Mouse (Mus musculus) inflammation-experienced regulatory T-cells, adult 6 months (primary cell): ENCODE data around the gene Cyp2c23. TPM values are rescaled to one million over a fixed set of nuclear protein-coding genes. Genes with fewer than 3 reads are reported as not detected.

Experiments
- ATAC-seq: one replicate; pipeline ENCODE4 v1.8.0; 2017
- polyA plus RNA-seq, 3 experiments: library from polyadenylated mRNA; unstranded; fragments of 100-300 nt; shearing (Covaris generic); gene quantifications; one replicate each; pipeline ENCODE4 v1.2.1; 2017

Gene Cyp2c23
- polyA plus RNA-seq, 3 experiments from 2014 or later, result not detected

DNA sequence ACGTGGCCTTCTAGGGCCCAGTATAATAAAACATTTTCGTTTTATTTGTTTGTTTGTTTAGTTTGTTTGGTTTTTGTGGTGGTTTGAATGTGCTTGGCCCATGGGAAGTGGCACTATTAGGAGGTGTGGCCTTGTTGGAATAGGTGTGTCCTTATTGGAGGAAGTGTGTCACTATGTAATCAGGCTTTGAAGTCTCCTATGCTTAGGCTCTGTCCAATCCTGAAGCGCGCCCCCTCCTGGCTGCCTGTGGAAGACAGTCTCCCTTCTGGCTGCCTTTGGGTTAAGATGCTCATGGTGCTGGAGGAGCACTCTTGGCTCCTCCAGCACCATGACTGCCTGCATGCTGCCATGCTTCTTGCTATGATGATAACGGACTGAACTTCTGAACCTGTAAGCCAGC is 5.9 kb downstream of the Cyp2c23 start:
- no peak for ATAC-seq

DNA sequence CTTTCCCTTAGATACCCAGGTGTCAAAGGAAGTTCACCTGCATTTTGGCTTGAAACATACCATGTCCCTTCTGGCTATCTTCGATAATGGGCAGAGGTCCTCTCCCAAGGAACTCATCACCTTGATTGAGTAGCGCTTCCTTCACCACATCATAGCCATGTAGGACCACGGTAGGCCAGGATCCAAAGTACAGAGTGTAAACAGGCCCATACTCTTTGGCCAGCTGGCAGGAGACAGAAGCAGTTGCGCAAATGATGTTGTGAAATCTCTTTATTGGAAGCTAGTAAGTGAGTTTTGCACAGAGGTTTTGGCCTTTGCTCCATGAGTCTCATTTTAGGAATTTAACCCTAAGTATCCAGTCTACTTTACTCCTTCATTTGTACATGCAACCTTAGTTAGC is 7.5 kb downstream of the Cyp2c23 start:
- ATAC-seq, result no peak

DNA sequence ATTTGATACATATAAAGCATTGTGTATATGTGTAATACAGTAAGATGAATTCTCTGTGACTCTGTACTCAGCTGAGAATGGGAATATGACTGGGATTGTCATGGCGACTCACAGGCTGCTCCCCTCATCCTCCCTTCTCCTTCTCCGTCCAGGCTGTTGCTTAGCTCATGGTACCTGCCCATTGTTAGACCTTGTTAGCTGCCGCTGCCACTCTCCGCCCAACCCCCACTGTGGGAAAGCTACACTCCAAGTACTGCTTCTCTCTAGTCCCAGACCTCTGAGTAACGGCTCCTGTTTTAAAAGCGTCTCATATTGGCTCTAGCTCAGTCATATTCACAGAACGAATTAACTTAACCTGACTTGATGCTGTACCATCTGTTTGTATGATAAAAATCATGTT is 9.3 kb downstream of the Cyp2c23 start:
- ATAC-seq, result no peak

DNA sequence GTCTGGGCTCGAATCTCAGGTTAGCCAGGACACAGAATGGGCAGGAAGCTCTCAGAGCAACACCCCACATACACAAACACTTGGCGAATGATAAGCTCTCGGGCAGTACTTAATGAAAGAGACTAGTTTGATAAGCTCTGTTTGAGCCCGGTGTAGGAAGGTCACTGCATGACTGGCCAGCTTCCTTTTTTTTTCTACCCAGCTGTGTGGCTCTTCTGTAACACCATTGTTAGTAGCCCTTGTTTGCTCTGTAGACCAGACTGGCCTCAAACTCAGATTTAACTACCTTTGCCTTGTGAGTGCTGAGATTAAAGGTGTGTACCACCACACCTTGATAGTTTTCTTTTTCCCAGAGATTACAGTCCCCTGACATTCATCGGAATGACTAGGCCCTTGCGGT is 15.1 kb downstream of the Cyp2c23 start:
- ATAC-seq, result no peak

DNA sequence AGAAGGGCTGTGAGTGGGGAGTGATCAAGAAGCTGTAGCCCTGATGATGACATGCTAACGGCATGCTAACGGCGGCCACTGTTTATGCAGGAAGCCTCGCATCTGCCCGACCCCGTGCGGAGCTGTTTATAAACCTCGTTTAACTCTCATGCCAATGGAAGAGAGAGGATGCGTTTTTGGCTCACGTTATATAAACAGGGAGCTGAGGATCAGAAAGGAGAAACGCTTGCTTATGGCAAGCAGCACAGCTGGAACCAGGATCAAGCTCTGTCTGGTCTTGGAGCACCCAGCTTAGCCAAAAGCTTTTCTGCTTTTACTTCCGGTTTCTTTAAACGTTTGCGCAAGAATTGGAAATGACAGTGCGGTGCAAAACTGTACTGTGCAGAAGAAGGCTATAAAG is 20.2 kb downstream of the Cyp2c23 start:
- no peak for ATAC-seq

DNA sequence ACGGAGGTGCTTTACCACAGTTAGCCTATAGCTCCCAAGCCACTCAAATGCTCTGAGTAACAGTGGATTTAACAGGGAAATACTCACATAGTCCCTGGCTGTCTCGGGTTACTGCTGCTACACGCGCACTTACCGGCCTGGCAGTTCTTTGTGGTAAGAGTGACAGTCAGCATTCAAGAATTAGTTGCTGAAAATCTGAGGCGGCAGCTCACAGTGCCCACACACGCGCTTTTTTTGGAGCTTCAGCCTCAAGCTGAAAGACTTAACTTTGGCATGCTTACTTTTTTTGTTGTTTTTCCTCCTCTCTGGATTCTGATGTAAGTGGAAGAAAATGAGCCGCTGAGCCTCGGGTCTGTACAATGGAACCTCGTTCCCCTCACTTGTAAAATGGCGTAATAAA is 21.8 kb downstream of the Cyp2c23 start:
- no peak for ATAC-seq

DNA sequence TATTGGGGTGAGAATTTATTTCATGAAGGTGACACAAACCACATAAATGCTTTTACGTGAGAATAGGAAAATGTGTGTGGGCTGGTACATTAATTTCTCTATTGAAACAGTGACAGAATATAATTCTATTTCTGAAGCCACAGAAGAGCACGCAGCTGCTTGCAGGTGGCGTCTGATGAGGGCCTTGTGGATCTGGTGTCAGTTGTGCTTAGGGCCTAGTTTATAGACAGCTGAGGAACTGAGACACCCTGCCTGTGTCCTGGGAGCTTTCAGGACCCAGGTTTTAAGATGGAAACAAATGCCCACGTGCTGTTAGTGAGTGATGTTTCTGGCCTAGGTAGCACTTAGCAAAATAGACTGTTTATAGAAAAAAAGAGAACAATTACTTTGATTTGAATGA is 24.0 kb downstream of the Cyp2c23 start:
- no peak for ATAC-seq

DNA sequence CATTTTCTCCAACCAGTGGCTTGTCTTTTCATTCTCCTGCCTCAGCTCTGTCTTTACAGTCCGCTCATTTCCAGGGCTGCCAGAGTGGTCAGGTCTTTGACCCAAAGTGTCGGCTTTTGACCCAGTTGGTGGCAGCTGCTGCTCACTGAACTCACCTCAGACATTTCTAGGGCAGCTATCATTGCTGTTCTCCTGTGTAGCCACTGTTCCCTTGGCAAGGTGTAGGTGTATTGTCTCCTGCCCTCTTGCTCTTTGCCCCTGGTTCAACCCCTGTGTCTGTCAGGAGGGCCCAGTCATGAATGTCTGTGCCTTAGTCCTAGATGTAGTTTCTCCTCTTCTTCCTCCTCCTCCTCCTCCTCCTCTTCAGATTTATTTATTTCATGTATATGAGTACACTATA is 24.7 kb downstream of the Cyp2c23 start:
- ATAC-seq, result no peak

DNA sequence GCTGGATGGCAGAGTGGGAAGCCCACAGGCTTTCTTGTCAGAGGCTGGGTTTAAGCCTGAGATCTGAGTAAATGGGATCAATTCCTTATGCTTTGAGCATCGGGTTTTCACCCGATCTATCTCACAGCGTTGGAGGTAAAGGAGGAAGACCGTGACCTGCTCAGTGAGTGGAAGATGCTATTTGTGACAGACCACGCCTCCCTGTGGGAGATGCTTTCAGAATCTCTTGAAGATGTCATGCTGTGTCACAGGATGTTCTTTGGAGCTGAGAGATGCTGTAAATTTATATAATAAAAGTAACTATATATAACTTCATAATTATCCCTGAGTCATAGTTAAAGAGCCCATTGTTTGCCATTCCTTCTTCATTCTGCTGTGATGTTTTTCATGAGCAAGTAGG is 28.3 kb downstream of the Cyp2c23 start:
- no peak for ATAC-seq

DNA sequence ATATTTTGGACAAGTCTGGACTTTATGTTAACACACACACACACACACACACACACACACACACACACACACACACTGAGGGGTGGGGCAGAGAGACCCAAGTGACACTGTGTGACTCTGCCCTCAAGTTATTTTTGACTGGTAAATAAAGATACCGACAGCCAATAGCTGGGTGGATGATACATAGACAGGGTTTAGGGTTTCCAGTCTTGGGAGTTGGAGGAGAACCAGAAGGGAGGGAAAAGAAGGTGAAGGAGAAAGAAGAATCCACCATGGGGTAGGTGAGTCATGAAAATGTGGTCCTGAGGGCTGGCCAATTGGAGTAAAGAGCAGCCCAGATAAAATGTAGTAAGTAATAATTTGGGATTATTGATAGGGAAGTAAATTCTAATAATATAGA is 28.9 kb downstream of the Cyp2c23 start:
- no peak for ATAC-seq

DNA sequence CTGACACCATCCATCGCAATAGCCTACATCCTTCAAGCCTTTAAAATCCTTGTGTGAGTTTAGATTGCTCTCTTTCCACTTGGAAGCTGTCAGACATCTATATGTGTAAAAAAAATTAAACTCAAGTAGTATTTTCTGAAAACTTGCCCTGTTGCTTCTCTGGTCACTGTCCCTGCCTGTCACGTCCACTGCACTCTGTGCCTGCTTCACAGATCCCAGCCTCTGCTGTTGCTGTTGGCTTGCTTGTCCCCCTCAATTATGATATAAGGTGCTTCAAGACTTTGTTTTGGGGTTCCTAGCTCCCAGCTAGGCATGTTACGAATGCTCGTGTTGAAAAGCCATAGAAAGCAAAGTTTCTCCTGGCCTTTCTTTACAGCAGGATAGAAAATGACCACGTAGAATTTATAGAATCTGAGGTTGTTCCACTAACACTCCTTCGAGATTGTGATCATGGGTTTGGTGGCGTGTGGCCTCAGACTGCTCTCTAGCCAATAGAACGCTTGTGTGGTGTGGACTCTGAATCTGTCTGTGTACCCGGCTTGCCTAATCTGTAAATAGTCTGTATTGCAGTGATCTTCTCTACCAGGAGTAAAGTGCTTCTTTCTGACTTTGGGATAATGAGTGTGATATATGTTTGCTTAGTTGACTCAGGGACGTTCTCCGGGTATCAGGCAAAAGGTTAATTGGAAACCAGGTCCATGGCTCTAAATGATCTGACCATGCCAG is 30.0 kb downstream of the Cyp2c23 start:
- no peak for ATAC-seq

DNA sequence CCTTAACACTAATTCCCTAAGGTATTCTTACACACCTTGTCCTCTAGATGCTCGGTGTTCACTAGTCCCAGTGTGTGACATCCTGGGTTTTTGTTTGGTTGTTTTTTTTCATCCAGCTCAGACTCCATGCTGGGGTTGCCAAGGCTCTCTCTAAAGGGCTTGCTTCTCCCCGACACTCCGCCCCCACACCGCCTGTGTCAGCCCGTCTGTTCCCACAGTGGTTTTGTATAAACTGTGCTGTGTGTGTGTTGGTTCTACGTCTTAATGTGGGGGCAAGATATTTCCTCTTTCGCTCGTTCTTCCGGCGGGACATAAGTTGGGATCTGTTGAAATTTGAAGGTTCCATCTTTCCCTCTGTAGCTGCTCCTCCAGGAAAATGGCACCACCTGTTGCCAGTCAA is 30.9 kb downstream of the Cyp2c23 start:
- no peak for ATAC-seq

DNA sequence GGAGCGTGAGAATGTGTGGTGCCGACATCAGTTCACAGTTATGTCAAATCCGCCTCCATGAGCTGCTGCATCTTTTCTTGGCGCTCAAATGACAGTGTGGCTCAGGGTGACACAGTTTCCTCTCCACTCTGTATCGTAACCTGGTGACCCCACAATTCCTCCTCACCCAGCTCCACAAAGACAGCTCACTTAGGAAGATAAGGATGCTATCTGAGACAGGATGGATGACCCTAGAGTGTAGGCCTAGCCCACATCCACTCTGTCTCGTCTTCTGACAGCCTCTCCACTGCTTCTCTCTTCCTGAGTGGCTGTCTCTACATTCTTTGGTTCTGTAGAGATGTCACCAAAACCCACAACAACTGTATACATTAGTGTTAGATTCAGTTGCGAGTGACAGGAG is 33.6 kb downstream of the Cyp2c23 start:
- ATAC-seq, result no peak

DNA sequence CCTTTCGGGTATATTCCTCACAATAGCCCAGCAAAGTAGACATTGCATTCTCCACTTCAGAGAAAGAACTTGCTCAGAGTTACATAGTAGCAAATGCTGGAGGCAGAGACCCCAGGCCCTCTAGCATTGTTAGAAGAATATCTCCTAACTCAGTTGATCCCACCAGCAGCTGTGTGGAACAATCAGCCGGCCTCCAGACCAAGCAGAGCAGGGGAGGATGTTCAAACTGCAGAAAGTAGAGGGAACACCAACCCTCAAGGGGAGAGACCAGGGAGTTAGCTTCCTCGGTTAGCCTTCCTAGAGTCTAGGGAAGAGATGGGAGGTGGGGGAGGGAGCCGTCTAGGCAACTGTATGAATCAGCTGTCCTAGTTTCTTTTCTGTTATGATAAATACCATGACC is 36.5 kb downstream of the Cyp2c23 start:
- no peak for ATAC-seq

DNA sequence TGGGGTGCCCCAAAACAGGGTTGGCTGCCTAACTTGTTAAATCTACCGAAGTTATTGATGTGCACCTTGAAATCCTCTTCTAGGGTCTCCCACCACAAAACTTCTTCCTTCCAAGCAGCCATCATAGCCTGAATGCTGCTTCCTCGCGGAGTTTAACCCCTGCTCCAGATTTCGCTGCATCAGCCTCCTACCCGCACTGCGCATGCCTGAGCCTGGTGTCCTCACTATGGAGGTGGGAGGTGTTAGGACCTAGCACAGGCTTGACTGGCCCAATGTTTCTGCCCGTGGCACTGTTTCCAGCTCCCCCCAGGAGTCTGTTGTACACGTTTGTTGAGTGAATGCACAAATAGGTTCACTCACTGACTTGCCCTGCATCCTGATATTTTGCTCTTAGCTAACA is 38.6 kb downstream of the Cyp2c23 start:
- ATAC-seq, result no peak

DNA sequence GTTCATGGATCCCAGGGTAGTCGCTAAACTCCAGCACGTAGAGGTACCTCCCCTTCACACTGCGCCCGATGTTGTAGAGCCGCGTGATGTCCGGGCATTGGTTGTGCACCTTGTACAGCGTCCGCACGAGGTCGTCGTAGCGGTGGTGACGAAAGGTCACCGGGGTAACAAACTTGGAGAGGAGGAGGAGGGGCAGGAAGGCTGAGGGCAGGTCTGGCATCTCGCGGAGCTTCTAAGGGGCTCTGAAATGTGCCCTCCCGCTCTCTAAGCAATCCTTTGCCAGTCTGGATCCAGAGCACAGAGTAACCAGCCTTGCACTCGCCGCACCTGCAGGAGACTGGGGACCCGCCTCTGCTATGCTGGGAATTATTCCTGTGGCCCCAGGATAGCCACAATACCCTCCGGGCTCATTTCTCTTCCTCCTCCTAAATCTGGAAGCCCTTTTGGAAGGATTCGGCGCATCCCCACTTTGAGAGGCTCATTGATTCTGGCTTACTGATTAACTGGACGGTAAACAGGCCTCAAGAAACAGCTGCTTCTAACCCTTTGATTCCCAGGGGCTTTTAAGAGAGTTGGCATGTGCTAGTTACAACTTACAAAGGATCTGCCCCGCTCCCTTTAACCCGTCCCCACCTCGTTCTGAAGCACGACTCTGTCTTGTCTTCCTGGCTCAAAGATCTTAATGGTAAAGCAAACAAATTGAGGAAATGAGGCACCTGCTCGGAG is 42.8 kb downstream of the Cyp2c23 start, which contains the start of gene Cpn1:
Cpn1 (minus strand) TSS at position 488 of the 726 bp plus-strand sequence.
- ATAC-seq, result no peak

DNA sequence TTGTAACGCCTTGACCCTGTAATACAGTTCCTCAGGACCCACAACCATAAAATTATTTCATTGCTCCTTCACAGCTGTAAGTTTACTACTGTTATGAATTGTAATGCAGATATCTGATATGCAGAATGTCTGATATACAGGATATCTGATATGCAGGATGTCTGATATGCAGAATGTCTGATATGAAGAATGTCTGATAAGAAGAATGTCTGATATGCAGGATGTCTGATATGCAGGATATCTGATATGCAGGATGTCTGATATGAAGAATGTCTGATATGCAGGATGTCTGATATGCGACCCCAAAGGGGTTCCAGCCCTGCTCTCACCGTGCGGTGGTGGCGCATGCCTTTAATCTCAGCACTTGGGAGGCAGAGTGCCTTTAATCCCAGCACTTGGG is 47.0 kb downstream of the Cyp2c23 start:
- no peak for ATAC-seq

DNA sequence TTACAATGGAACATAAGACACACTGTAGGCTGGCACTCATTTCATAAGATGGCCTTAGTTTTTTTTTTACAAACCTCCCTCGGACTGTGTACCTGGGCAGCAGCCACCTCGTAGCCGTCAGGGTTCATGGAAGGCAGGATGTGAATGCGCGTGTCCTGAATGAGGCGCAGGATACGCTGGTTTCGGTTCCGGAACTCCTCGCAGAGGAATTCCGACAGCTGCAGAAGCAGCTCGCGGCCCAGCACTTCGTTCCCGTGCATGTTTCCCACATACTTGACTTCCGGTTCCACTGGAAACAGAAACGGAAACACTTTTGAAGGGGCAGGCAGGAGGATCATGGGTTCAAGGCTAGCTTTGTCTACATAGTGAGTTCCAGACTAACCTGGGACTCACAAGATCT is 48.3 kb downstream of the Cyp2c23 start:
- ATAC-seq, result no peak

DNA sequence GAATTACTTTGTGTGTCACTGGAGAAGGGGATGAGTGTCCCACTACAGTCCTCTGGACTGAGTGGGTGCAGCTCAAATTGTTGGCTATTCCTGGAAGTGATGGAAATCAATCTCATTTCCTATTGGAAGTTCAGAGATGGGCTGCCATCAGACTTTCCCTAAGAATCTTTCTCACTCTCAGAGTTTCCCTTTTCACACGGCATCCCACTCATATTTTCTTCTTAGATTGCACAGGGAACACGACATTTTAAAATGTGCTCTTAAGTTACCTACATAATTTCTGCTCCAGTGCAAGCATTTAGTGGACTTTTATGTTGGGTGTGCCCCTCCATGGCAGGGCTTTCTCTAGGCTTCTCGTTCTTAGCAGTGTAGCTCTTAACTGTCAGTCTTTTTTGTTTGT is 51.2 kb downstream of the Cyp2c23 start:
- no peak for ATAC-seq

DNA sequence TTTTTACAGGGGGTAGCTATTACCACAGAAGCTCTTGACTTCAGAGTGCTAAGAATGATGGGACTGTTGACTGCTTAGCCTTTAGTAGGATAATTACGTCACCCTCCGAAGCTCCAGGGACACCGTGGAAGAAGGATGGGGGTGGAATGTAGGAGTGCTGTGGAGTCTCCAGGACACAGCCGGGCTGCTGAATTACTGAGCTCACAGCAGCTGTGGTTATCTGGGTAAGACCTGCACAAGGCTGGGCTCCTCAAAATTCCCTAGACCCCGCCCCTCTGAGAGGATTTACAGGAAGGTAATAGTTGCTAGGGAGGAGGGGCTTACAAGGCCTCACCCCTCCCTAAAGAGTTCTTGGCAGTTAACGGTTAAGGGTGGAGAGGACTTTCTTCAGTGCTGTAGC is 52.3 kb downstream of the Cyp2c23 start:
- ATAC-seq, result no peak

DNA sequence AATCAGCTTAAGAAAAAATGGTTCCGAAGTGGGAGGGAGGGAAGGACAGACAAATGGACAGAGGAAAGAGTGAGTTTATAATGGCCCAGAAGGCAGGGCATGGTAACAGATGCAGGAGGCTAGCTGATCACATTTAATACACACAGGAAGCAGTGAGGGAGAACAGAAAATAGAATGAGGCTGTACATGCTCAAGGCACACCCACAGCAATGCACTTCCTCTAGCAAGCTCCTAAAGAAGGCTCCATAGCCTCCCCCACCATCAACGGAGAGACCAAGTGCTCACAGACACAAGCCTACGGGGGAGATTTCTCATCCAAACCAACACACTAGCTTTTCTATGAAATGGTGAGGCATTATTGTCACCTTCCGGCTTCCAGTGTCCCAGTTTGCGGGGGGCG is 54.8 kb downstream of the Cyp2c23 start:
- no peak for ATAC-seq

DNA sequence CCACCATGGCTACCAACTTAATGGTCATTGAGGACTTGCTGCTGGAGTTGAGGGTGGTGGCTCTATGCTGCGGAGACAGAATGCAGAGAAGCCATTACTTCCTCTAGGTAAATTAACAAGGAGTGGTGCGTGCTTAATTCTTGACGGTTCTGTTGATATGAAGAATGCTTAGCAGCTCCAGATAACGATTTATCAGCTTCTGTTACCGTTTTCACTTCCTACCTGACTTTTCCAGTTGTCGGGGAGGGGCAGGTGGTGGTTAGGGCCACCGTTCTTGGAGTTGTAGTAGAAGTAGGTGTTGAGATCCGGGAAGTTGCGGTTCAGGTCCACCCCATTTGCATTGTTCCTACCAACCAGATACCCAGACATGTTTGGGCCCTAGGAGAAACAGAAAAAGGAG is 55.3 kb downstream of the Cyp2c23 start:
- ATAC-seq, result no peak

DNA sequence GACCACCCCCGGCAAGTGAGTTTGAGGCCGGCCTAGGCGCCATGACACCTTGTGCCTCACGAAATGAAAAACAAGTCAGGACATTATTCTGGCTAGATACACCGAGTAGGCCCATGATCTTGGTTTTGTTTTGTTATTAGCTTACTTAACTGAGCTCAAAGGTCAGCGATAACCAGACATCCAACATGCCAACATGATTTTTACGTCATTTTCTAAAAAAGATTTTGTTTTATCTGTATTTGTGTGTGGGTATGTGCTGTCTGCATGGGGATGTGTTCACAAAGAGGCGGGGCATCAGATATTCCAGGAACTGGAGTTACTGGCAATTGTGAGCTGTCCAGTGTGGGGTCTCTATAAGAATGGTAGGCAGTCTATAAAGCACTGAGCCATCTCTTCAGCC is 56.9 kb downstream of the Cyp2c23 start:
- no peak for ATAC-seq

DNA sequence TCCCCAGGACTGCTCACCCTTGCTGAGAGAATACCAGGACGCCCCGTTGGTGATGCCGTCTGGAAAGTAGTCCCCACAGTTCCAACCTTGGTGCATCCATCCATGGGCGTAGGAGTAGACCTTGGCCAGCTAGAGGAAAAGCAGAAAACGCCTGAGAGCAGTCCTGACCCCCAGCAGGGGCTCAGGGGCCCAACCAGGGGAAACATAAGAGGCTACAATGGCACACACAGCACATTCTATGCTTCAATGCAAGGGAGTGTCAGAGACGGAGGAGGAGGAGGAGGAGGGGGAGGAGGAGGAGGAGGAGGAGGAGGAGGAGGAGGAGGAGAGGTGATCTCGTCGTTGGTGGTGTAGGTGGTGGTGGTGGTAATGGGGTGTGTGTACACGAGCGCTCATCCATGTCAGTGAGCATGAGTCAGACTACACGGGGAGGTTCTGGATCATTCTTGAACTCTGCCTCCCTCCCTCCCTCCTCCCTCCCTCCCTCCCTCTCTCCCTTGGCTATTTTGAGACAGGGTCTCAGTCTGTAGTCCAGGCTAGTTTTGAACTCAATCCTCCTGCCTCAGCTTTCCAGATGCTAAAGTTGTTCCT is 60.5 kb downstream of the Cyp2c23 start:
- no peak for ATAC-seq
